Mouse (Mus musculus) layer of hippocampus, postnatal 14 days (tissue): ENCODE measurements around the gene Lrsam1. TPM values are rescaled to one million over a fixed set of nuclear protein-coding genes. Genes with fewer than 3 reads are reported as not detected.

Experiments
- total RNA-seq, 2 experiments: library from RNA; stranded (reverse); gene quantifications; 2 replicates each; pipeline ENCODE4 v1.2.3; 2021

Gene Lrsam1
- total RNA-seq, 2 experiments from 2014 or later: 33.9 to 38.2 TPM

Other genes with a start within 250 kb of the Lrsam1 start
- gene Cdk9, start 248.5 kb downstream of the Lrsam1 start, total RNA-seq: 10 to 100 TPM; 88.8 to 91.1 TPM
- gene Sh2d3c, start 240.6 kb downstream of the Lrsam1 start, total RNA-seq: 10 to 100 TPM; 31.4 to 33.2 TPM
- gene 6330409D20Rik, start 220.6 kb downstream of the Lrsam1 start, total RNA-seq: 1 to 10 TPM; 2.8 to 2.9 TPM
- 10 to 100 TPM; 29.7 to 31.2 TPM for gene Tor2a, start 204.4 kb downstream of the Lrsam1 start, total RNA-seq
- gene Ttc16, start 186.0 kb downstream of the Lrsam1 start, total RNA-seq: 1 to 10 TPM in 1 of 2 experiments, under 1 TPM in 1; 0.33 to 1.6 TPM
- gene Ptrh1, start 185.8 kb downstream of the Lrsam1 start, total RNA-seq: 1 to 10 TPM; 7.1 to 8.6 TPM
- gene Cfap157, start 177.2 kb downstream of the Lrsam1 start, total RNA-seq: 1 to 10 TPM in 1 of 2 experiments, under 1 TPM in 1; 0.21 to 1.2 TPM
- 100 to 1,000 TPM; 601 to 619 TPM for gene Stxbp1, start 114.4 kb downstream of the Lrsam1 start, total RNA-seq
- 10 to 100 TPM; 15.2 to 18.7 TPM for gene Fam129b, start 85.5 kb downstream of the Lrsam1 start, total RNA-seq
- gene Rpl12, start 55 bp downstream of the Lrsam1 start, total RNA-seq: 100 to 1,000 TPM; 120 to 122 TPM
- 10 to 100 TPM; 24.0 to 25.4 TPM for gene Slc2a8, start 20.5 kb upstream of the Lrsam1 start, total RNA-seq
- gene Garnl3, start 170.0 kb upstream of the Lrsam1 start, total RNA-seq: 10 to 100 TPM; 46.0 to 65.4 TPM